Comparison of ENCODE assay signal across 20 mouse cellular contexts in genomic region chr5:120030904-120031303, GRCm38 (mm10).
DNase-seq lines count a peak whose midpoint lies in the region; ATAC-seq and TF ChIP-seq lines count a peak whose summit lies in the region.
"Had no signal": no experiment of that assay in that cellular context is flagged by ENCODE, and none has a peak within 500 bp of the region (broad histone marks: within the 10 kb centered on the region; RNA-seq: fewer than 3 reads in every experiment).

No protein-coding gene starts in this region.

- 49% methylated on average over 15 of the region's 15 CpGs for WGBS in limb, embryonic 11.5 days
- 61% methylated on average over 15 of the region's 15 CpGs for WGBS in limb, embryonic 10.5 days
- 42% methylated on average over 15 of the region's 15 CpGs for WGBS in embryonic facial prominence, embryonic 12.5 days

- peak; percentile 37 for DNase-seq in limb, embryonic 11.5 days (ENCODE audit: low spot score)
- DNase-seq in limb, embryonic 10.5 days (ENCODE audit: low spot score): no peak
- DNase-seq in forelimb bud, embryonic 11.5 days (ENCODE audit: low read depth, low spot score): peak; percentile 46
- no peak for DNase-seq in left cerebral cortex, adult 2 months (ENCODE audit: extremely low spot score in 1 of 2, low spot score in 2 of 2)
- no peak for DNase-seq in lung, postnatal 14 days
- DNase-seq in kidney, adult 18-20 months: no peak
- DNase-seq: adrenal gland, postnatal 14 days; cerebellum, adult 11-12 months; cerebellum, adult 9-10 months; cerebellum, postnatal 25 days; gastrocnemius, postnatal 10 days; heart, postnatal 36 days had no signal

- H3K27me3 ChIP-seq in limb, embryonic 11.5 days (ENCODE audit: control insufficient read depth, insufficient read depth, low read length): peaks cover 8% of the 10 kb centered on the region; the same call in 1 of the 2 replicates
- peaks cover 84% of the 10 kb centered on the region for H3K27me3 ChIP-seq in limb, embryonic 10.5 days (ENCODE audit: low read depth, poor library complexity, severe bottlenecking)
- H3K27me3 ChIP-seq in embryonic facial prominence, embryonic 12.5 days: peaks cover 7% of the 10 kb centered on the region; the same call in 1 of the 2 replicates
- H3K27me3 ChIP-seq: CH12.LX; forebrain, embryonic 13.5 days; hindbrain, embryonic 15.5 days had no signal

- no peaks in the 10 kb centered on the region for H3K9me3 ChIP-seq in limb, embryonic 11.5 days (ENCODE audit: control insufficient read depth, low read length)
- no peaks in the 10 kb centered on the region for H3K9me3 ChIP-seq in limb, embryonic 10.5 days (replicated peaks)
- no peaks in the 10 kb centered on the region for H3K9me3 ChIP-seq in embryonic facial prominence, embryonic 12.5 days
- H3K9me3 ChIP-seq: forebrain, embryonic 13.5 days; heart, embryonic 13.5 days; hindbrain, embryonic 15.5 days had no signal

- no peak for ATAC-seq in limb, embryonic 11.5 days (ENCODE audit: insufficient number of reproducible peaks, low FRiP score, low TSS enrichment, low read depth)
- ATAC-seq in embryonic facial prominence, embryonic 12.5 days (ENCODE audit: insufficient number of reproducible peaks, insufficient read depth, low FRiP score, low TSS enrichment): no peak
- ATAC-seq: activated CD4-positive, CD25-positive, alpha-beta regulatory T cell, adult 4 months; forebrain, embryonic 13.5 days; intestine, embryonic 16.5 days; Patski had no signal

- no peaks in the 10 kb centered on the region for H3K36me3 ChIP-seq in limb, embryonic 11.5 days (ENCODE audit: control insufficient read depth, insufficient read depth, low read length)
- H3K36me3 ChIP-seq in limb, embryonic 10.5 days: no peaks in the 10 kb centered on the region
- no peaks in the 10 kb centered on the region for H3K36me3 ChIP-seq in embryonic facial prominence, embryonic 12.5 days
- H3K36me3 ChIP-seq: heart, embryonic 13.5 days; hindbrain, embryonic 15.5 days had no signal

- H3K9ac ChIP-seq in limb, embryonic 11.5 days (ENCODE audit: low read length): no peak overlapping the region
- H3K9ac ChIP-seq in embryonic facial prominence, embryonic 12.5 days: no peak overlapping the region
- H3K9ac ChIP-seq: forebrain, embryonic 13.5 days; heart, embryonic 13.5 days; hindbrain, embryonic 15.5 days had no signal

- H3K4me3 ChIP-seq in limb, embryonic 11.5 days (ENCODE audit: low read depth, low read length): no peak overlapping the region
- H3K4me3 ChIP-seq in limb, embryonic 10.5 days: no peak overlapping the region
- H3K4me3 ChIP-seq in embryonic facial prominence, embryonic 12.5 days: no peak overlapping the region
- H3K4me3 ChIP-seq in left cerebral cortex, adult 2 months: no peak overlapping the region
- H3K4me3 ChIP-seq: forebrain, embryonic 13.5 days; heart, embryonic 13.5 days; hindbrain, embryonic 15.5 days had no signal

- no peaks in the 10 kb centered on the region for H3K4me1 ChIP-seq in limb, embryonic 11.5 days (ENCODE audit: control insufficient read depth, insufficient read depth, low read length)
- H3K4me1 ChIP-seq in limb, embryonic 10.5 days: peaks cover 23% of the 10 kb centered on the region
- peaks cover 11% of the 10 kb centered on the region; the same call in 1 of the 2 replicates for H3K4me1 ChIP-seq in embryonic facial prominence, embryonic 12.5 days
- H3K4me1 ChIP-seq: heart, embryonic 13.5 days had no signal

- intact Hi-C loops in left cerebral cortex, adult 2 months (cut with DNase I): no loop called here

- H3K4me2 ChIP-seq in limb, embryonic 11.5 days (ENCODE audit: low read depth, severe bottlenecking): no peak overlapping the region
- peak overlapping the region; percentile 19; the same call in 1 of the 2 replicates for H3K4me2 ChIP-seq in embryonic facial prominence, embryonic 12.5 days (replicated peaks)
- H3K4me2 ChIP-seq: forebrain, embryonic 13.5 days; heart, embryonic 13.5 days; hindbrain, embryonic 15.5 days had no signal

- TF ChIP-seq CTCF in left cerebral cortex, adult 2 months (IDR thresholded peaks at IDR 0.05): no peak

- H3K27ac ChIP-seq in limb, embryonic 11.5 days (replicated peaks; ENCODE audit: low read depth, low read length): no peak overlapping the region
- H3K27ac ChIP-seq in limb, embryonic 10.5 days: no peak overlapping the region
- H3K27ac ChIP-seq in embryonic facial prominence, embryonic 12.5 days: peak overlapping the region; percentile 50
- H3K27ac ChIP-seq in left cerebral cortex, adult 2 months: no peak overlapping the region
- H3K27ac ChIP-seq: forebrain, embryonic 13.5 days; heart, embryonic 13.5 days; hindbrain, embryonic 15.5 days had no signal

Comparison
In these comparisons a context has a peak if more than half of its experiments do, and no peak if none do; other contexts are left out.
1. DNase-seq: peak in limb, embryonic 11.5 days (single experiment) and forelimb bud, embryonic 11.5 days (single experiment); none in limb, embryonic 10.5 days (single experiment), left cerebral cortex, adult 2 months (0 of 2), lung, postnatal 14 days (single experiment) and kidney, adult 18-20 months (single experiment).